Mouse (Mus musculus): ENCODE results near the gene Ccdc40.
A peak's percentile ranks its signal among the peaks of the same experiment; 100 is the strongest.
"Not testable (repeated sequence)": the region's sequence is repeated elsewhere in the genome, so short reads cannot be mapped to it uniquely, and the experiment has no call there.

Ccdc40 gene

DNA sequence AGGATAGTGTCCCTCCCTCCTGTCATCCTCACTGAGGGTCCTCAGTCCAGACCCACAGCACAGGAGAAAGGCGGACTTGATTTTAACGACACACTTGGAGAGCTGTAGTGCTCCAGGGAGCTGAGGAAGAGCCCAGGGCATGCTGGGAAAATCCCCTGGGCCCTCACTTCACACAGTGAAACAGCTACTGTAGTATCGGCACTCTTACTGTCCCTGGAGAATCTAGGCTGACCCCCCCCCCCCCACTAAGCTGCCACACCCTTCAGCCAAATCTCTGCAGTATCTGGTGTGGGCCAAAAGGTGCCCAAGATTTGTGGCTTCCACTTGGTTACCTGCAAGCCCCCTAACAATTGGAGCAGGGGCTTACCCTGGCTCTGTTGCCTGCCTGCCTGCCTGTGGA is 8.6 kb downstream of the Ccdc40 start:
- no peak for DNase-seq (ENCODE audit: low read depth, low spot score)

DNA sequence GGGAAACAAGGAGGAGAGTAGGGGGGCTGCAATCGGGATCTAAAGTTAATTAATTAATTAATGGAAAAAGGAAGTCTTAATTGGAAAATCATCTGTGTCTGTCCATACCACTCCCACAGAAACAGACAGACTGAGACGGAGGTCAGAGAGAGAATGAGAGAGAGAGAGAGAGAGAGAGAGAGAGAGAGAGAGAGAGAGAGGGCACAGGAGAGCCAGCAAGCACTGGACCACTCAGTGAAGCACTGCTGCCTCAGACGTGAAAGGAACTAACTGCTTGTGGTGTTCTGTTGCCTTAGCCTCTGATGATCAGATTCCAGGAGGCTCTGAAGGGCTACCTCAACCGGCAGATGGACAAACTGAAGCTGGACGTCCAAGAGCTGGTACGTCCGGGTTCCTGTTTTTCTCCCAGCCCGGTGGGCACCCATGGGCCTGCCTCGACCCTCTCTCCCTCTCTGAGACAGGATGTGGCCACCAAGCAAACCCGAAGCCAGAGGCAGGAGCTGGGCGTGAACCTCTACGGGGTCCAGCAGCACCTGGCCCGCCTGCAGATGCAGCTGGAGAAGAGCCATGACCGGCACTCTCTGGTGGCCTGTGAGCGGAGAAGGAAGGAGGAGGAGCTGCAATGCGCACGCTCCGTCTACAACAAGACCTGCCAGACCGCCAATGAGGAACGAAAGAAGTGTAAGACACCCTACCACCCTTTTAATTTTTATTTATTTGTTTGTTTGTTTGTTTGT is 9.4 kb downstream of the Ccdc40 start:
- peak; percentile 73 for DNase-seq (ENCODE audit: low read depth, low spot score)

DNA sequence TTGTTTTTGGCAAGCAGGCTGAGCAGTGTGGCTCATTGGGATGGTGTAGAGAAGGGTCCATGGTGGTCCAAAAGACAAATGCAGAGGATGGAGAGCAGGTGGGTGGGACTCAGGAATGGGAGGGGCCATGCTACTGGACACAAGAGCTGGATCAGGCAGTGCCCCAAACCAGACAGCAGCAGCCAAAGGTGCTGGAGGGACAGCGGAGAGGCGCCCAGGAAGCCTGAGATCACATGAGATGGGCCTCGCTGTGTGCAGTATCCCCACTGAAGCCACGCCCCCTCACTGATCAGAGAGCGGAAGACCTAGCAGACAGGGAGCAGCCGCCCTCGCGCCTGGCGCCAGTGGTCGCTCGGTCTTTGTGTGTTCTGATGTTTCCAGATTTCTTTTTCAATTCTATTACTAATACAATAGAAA is 9.9 kb downstream of the Ccdc40 start:
- peak; percentile 85 for DNase-seq (ENCODE audit: low read depth, low spot score)

DNA sequence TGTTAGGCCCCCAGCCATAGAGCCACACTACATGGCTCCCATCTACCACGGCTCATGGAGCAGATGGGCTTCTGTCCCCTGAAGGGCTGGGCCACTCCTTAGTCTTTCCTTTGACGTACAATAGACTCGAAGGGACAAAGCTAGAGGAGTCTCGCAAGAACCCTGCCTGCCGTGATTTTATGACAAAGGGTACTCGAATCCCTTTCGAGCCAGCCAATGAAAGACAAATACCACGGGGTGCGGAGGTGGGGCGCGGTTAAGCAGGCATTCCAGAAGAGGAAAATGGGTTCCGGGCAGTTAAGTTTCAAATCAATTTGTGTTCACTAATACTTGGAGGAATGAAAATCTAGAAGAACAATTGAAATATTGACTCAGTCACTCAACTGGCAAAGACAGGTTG is 11.1 kb downstream of the Ccdc40 start:
- DNase-seq (ENCODE audit: low read depth, low spot score): no peak

DNA sequence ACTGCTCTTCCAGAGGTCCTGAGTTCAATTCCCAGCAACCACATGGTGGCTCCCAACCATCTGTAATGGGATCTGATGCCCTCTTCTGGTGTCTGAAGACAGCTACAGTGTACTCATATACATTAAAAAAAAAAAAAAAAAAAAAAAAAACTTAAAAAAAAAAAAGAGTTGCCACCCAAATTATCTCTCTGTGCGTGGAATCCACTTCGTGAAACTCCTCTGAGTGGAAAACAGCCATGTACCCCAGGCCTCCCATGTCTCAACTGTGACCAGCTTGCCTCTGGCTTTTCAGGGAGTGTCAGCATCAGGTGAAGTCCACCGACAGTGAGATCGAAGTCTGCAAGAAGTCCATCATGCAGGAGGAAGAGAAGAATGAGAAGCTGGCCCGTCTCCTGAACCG is 17.2 kb downstream of the Ccdc40 start:
- not testable (repeated sequence) for DNase-seq (ENCODE audit: low read depth, low spot score)

DNA sequence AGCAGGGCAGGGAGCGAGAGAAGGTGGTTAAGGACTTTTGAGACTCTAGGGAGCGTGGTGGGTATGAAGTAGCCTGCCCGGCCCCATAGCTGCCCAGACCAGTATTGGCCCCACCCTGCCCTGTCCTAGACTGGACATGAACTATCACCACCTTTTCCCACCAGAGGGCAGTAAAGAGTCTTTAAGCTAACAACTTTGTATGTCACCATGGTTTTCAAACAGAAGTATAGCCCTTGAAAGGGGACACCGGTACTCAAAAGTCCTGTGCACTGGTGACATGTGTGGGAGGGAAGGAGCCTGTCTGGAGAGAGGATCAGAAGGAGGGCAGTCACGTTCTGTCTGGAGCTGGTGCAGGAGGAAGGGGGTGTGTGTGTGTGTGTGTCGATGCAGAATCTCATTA is 20.6 kb downstream of the Ccdc40 start:
- peak; percentile 59 for DNase-seq (ENCODE audit: low read depth, low spot score)

DNA sequence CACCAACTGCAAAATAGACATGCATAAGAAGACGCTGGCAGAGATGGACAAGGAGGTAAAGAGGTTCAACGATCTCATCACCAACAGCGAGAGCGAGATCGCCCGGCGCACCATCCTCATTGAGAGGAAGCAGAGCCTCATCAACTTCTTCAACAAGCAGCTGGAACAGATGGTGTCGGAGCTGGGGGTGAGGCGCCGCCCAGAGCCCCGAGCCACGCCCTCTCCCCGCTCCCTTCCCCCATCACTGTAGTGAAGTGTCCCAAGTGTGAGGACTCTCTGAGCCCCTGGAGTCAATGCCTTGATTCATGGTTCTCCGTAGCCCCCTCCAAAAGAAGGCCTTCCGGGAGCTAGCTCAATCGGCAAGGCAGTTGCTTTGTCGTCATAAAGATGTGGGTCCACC is 22.6 kb downstream of the Ccdc40 start:
- DNase-seq (ENCODE audit: low read depth, low spot score): no peak

DNA sequence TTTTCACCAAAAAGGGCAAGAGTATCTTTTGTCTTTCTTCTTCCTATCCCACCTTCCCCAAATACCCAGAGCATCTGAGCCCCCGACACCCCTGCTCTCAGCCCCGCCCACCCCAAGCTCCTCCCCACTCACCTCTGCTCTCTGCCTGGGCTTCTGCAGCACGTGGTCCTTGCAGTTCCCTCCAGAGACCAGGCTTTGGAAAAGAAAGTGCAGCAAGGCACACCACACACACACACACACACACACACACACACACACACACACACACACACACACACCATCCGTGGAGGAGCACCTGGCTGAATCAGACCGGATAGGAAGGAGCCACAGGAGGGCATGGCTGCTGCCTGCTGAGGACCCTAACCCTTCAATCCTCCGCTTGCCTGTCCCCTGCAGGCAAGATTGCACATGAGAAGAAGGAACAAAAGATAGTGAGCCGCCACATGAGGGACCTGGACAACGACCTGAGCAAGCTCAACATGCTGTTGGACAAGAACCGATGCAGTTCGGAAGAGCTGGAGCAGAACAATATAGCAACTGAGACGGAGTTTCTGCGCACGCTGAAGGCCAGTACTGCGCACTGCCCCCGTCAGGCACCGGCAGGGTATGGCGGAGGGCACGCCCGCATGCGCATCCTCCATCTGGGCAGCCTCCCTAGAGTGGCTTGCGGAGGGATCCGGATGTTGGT is 24.6 kb downstream of the Ccdc40 start:
- DNase-seq (ENCODE audit: low read depth, low spot score): peak; percentile 61

DNA sequence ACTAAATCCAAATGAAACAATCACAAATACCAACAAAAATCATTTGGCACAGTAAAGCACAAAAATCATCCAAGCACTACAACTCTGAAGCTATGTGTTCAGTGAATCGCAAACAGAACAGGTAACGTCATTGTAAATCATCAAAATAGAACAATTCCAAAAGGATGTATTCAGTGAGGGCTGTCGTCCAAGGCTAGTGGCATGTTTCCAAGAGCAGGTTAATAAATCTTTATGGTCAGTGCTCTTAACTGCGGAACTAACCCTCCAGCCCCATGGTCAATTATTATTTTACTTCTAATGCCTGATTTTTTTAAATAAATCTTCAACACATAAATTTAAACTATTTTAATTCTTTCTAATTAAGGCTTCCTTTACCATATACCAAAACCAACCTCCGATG is 28.2 kb downstream of the Ccdc40 start:
- not testable (repeated sequence) for DNase-seq (ENCODE audit: low read depth, low spot score)

DNA sequence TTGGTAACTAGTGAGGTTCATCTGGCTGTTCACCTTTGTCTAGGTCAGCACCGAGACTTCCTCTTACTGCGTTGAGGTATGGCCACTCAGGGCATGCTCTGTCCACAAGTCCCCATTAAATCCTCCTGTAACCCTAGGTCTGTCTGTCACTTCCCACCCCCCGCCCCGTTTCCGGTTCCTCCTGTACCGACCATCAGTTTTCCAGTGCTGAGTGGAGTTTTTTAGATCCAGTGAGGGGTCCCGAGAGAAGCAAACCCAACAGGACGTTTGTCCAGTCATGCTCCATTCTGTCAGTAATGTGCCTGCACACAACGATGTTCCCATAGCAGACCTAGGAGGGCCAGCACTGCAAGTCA is 29.8 kb downstream of the Ccdc40 start:
- no peak for DNase-seq (ENCODE audit: low read depth, low spot score)

DNA sequence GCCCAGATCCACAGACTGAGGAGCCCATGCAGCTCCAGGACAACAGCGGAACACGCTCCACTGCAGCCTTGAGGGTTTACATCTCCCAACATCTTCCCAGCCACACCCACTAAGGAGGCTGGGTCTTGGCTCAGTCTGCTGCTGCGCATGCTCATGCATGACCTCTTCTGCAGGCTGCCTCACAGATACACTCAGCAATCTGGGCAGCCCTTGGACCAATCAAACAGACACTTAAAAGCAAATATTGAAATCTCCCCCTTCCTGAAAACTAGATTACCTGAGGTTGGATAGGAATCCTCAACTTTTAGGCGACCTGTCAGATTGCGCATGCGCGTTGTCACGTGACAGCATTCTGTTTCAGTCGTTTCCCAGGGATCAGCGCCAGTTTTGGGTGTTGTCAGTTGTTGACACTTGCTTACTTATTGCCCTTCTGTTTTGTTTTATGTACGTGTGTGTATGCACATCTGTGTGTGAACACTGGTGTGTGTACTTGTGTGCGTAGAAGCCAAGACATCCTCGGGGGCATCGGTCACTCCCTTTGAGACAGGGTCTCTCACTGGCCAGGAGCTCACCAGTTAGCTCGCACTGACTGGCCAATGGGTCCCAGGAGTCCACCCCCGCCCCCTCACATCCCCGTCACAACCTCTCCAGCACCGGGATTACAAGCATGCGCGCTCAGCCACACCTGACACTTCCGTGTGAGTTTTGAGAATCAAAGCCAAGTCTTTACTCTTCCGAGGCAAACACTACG is 30.4 kb downstream of the Ccdc40 start:
- DNase-seq (ENCODE audit: low read depth, low spot score): peak; percentile 69

DNA sequence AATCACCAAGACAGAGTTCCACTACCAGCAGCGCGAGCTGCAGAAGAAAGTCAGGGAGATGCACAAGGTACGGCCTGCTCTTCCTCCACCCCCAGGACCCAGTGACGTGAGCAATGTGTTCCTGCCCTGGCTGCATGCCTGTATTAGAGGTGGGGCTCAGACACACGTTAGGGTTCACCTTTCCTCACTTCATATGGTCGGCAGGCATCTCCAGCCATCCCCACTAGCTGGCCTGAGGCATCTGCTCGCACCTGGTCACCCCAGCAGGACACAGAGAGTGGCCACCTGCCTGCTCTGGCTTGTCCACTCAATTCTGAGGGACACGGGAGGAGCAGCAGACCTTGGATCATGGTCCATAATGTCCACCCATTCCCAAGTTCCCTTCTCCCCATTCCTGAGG is 31.6 kb downstream of the Ccdc40 start:
- DNase-seq (ENCODE audit: low read depth, low spot score): no peak

DNA sequence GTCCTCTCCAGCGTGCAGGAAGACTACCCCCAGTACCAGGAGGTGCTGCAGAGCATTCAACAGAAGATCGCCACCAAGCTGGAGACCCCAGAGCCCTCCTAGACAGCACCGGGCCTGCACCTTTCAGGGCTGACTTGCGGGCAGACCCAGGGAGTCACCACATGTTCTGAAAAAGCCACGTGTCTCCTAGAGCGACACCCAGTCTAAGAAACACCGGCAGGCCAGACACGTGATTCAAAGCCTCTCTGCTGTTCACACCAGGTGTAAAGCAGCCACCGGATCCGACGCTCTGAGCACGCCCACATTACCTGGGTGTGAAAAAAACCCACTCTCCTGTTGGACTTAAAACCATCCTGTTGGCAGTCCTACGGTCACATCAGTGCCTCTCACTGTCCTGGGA is 36.0 kb downstream of the Ccdc40 start:
- DNase-seq (ENCODE audit: low read depth, low spot score): no peak

DNA sequence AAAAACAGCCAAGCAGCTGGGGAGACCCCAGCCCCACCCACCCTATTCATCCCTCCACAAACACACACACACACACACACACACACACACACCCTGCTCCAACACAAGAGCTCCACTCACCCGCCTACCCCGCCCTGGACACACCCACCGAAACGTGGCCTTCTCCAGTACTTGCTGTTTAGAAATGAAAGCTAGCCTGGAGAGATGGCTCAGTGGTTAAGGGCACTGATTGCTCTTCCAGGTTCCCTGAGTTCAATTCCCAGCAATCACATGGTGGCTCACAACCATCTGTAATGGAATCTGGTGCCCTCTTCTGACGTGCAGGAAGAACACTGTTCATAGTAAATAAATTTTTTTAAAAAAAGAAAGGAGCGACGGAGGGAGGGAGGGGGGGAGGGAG is 37.4 kb downstream of the Ccdc40 start:
- DNase-seq (ENCODE audit: low read depth, low spot score): no peak

DNA sequence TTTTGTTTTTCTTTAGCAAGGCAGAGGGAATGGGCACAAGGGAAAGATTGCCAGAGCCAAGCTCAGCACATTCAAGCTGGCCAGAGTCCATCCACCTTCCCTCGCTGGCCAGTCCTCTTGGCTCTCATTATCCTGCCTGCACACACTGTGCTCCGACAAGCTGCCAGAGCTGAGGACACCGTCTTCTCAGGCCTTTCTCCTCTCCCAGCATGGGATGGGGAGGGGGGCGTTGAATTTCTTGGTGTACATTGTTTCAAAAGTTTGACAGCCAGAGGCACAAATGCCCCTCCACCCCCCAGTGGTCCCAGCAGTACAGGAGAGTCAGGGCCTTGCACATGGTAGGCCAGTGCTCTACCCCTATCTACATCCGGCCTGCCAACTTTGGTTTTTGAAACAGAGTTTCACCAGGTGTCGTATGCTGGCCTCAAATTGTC is 38.9 kb downstream of the Ccdc40 start:
- no peak for DNase-seq (ENCODE audit: low read depth, low spot score)

DNA sequence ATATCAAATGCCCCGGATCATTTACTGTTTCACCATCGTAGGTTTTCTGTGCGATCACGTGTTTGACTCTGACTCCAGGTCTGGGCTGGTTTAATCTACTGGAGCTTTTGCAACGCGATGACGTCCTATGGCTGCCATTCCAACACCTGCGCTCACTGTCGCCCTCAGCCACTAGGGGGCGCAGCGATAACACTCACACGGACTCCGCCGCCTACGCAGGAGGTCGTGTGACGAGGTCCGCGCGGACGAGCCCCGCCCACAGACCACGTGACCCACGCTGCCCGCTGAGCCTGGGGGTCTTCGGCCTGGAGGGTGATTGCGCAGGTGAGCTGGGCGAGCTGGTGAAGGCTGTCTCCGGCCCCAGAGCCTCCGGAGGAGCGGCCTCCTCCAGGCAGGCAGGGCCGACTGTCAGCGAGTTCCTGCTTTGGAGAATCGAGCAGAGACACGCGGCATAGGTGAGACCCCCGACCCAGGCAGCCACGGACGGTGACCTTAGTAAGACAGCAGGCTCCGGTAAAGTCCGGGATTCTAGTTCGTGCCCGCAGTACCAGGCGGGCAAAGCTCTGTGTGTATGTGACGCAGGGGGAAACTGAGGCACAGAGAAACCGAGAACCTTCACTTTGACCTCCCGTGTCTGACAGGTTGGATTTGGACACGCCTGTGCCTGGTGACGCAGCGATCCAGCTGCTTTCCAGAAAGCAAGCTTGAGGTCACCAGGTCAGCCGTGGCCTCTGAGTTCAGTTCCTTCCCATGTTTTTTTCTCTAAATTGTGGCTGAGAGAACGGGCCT is 39.6 kb downstream of the Ccdc40 start, which contains the start of gene Gaa:
Gene Gaa (plus strand): TSS at position 120 of the 789 bp plus-strand sequence.
- peak; percentile 96 for DNase-seq (ENCODE audit: low read depth, low spot score)

DNA sequence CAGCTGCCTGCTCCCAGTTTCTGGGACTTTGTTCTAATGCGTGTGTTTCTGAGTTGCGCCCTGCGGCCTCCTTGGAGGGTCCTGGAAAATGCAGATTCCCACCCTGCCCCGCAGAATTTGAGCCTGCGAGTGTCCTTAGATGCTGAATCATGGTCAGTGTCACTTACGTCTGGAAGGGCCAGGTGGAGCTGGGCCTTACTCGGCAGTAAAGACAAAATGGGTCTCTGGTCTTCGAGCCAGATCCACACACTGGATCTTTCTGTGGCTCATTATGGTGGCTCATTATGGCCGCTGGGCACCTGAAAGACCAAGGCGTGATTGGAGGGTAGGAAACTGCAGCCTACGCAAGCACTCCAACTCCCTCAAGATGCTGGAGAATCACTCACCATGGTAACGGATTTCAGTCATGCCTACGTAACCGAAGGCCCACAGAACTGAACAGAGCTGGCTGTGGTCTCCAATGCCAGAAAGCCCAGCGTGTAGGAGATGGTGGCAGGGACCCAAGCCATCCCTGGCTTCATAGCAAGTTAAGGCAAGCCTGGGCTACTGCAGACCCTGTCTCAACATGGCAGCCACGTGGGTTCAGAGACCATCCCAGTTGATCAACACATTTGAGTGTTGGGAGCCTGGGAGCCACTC is 40.3 kb downstream of the Ccdc40 start:
- no peak for DNase-seq (ENCODE audit: low read depth, low spot score)

DNA sequence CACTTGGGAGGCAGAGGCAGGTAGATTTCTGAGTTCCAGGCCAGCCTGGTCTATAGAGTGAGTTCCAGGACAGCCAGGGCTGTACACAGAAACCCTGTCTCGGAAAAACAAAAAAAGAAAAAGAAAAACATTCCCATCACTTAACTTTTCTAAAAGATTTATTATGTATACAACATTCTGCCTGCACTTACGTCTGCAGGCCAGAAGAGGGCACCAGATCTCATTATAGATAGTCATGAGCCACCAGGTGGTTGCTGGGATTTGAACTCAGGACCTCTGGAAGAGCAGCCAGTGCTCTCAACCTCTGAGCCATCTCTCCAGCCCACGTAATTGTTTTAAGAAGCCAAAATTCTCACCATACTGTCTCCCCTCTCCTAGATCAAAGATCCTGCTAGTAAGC is 44.1 kb downstream of the Ccdc40 start:
- not testable (repeated sequence) for DNase-seq (ENCODE audit: low read depth, low spot score)

DNA sequence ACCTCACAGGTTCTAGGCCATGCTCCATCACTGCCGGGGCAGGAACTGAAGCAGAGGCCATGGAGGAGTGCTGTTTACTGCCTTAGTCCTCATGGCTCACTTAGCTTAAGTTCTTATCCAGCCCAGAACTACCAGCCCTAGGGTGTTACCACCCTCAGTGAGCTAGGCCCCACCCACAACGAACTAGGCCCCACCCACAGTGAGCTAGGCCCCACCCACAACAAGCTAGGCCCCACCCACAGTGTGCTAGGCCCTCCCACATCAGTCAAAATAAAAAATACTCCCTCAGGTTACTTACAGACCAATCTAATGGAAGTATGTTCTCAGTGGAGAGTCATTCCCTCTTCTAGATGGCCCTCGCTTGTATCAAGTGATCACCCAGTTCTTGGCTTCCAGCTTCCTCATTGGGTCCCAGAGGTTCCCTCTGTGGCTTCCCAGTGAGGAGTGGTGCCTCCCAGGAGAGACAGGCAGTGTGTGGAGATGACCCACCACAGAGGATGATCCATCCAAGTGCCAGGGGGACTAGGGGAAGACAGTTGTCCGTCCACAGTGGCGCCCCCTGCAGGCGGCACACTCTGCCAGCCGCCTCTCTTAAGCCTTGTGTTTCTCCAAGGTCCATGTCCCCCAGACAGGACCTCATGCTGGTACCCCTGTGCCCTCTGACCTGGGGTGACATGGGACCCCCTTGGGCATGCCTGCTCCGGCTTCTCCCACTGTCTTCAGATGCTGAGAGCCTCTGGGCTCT is 45.0 kb downstream of the Ccdc40 start:
- peak; percentile 28 for DNase-seq (ENCODE audit: low read depth, low spot score)

DNA sequence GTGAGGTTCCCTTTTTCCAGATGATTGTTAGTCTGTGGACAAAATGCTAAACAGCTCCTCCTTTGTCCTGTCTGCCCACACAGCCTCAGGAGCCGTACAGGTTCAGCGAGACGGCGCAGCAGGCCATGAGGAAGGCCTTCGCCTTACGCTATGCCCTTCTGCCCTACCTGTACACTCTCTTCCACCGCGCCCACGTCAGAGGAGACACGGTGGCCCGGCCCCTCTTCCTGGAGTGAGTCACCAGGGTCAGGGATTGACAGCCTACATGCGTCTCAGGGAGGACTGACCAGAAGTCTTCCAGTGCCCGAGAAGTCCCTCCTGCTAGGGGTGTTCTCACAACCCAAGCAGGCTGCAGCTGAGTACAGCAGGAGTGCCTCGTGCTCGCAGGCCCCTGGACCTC is 52.7 kb downstream of the Ccdc40 start:
- DNase-seq (ENCODE audit: low read depth, low spot score): no peak

Measured in CD4-positive helper T cell, adult 2 months (primary cell).